Mouse (Mus musculus): Measurements from ENCODE around the gene Ccnj.
A peak's percentile ranks its signal among the peaks of the same experiment; 100 is the strongest.

The Ccnj gene

GRCm38 (mm10) chr19:40849391-40849790 lies 18.3 kb downstream of the Ccnj start:
- DNase-seq = no peak

GRCm38 (mm10) chr19:40859555-40859954 lies 28.5 kb downstream of the Ccnj start:
- no peak for DNase-seq

DNA sequence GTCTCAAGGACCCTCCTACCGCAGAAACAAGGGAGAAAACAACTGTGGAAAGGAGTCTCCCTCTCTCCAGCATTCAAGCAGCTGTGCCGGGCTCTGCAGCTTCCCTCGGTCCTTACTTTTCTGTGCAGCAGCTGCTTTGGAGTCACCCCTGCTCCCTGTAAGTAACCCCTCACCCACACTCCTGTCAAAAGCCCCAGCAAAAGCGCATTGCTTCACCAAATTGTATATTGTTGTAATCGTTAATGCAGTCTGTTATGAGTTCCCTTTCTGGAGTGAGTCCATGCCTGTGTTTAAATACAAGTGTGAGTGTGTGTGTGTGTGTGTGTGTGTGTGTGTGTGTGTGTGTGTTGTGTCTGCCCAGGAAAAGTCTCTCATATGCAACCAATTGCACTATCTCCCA lies 37.2 kb downstream of the Ccnj start:
- no peak for DNase-seq

GRCm38 (mm10) chr19:40869425-40870105 lies 38.5 kb downstream of the Ccnj start:
- DNase-seq = no peak

GRCm38 (mm10) chr19:40872955-40873665 lies 42.0 kb downstream of the Ccnj start:
- peak; percentile 84 to 92 for DNase-seq

DNA sequence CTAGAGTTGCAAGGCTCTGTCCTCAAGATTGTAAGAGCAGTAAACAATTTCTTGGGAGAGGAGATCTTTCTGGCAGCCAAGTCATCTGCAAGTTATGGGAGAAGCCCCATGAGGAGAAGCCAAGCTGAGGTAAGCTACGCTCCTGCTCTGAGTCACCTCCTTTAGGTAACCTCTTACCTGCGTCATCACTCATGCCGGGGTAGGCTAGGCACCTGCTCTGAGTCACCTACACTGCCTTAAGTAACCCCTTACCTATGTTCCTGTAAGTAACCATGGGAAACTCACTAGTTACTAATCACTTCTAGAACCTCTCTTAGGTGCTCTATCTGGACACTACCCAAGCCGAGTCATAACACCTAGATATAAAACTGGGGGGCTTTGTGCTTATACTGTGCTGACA lies 50.6 kb downstream of the Ccnj start:
- no peak for DNase-seq

GRCm38 (mm10) chr19:40888887-40889286 lies 57.8 kb downstream of the Ccnj start:
- no peak for DNase-seq

- no peak for DNase-seq
These were observed 63.0 kb downstream of the Ccnj start for GRCm38 (mm10) chr19:40894071-40894506.

DNA sequence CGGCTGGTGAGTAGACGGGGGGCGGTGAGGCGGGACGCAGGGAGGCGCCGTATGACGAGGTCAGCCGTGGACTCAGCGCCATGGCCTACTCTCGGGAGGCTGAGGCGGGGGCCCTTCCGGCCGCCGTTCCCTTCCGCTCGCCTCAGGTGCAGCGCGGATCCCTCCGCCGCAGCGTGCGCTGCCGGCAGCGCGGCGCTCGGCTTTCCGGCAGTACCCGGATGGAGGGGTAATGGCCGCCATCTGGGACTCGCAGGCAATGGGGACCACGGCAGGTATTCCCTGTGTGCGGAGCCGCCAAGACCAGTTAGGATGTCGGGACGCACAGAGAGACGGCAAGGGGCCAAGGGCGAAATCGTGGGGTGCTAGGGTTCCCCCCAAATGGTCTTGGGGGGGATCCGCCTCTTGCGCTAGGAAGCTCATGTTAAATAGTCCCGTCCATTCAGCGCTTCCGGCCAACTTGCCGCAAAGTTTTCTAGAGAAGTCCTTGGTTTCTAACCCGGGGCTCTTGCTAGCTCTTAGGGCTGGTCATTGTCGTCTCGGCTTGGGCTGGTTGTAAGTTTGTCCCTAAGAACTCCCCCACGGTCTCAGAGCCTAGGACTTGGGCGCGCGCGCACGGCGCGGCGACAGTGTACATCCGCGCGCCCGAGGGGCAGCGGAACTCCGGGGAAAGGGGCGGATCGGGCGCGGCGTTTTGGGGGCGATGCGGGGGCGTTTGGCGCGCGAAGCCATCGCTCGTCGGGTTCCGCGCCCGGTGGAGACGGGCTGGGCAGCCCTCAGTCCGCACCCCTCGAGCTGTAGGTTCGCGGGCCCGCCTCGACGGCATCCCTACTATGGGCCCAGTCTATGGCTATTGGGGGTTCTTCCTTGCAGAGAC lies 63.7 kb downstream of the Ccnj start, which contains the start of gene Zfp518a:
Zfp518a (plus strand) TSS at position 187 of the 874 bp plus-strand sequence.
- DNase-seq = peak; percentile 86 to 92

- DNase-seq = no peak
These were observed 64.3 kb downstream of the Ccnj start for GRCm38 (mm10) chr19:40895393-40895703.

Data from kidney, postnatal 36 days (tissue).